In genomic region chrX:7422691-7423111, GRCm38 (mm10) we compare ENCODE assay signal across 8 mouse cellular contexts. TPM values are rescaled to one million over a fixed set of nuclear protein-coding genes. Genes with fewer than 3 reads are reported as not detected.
DNase-seq lines count a peak whose midpoint lies in the region; ATAC-seq lines count a peak whose summit lies in the region.

No protein-coding gene starts in this region.

- H3K9me3 ChIP-seq in embryonic facial prominence, embryonic 11.5 days (replicated peaks; ENCODE audit: control insufficient read depth, low read length), result no peaks in the 10 kb centered on the region
- H3K9me3 ChIP-seq in limb, embryonic 13.5 days, result no peaks in the 10 kb centered on the region
- H3K9me3 ChIP-seq in midbrain, embryonic 15.5 days, result no peaks in the 10 kb centered on the region

- 11% methylated on average over 26 of the region's 26 CpGs for WGBS in embryonic facial prominence, embryonic 11.5 days
- WGBS in limb, embryonic 13.5 days, result 26% methylated on average over 24 of the region's 26 CpGs
- 20% methylated on average over 26 of the region's 26 CpGs for WGBS in midbrain, embryonic 15.5 days

- no peak overlapping the region for H3K27ac ChIP-seq in embryonic facial prominence, embryonic 11.5 days (replicated peaks; ENCODE audit: low read depth, low read length)
- no peak overlapping the region for H3K27ac ChIP-seq in limb, embryonic 13.5 days
- H3K27ac ChIP-seq in midbrain, embryonic 15.5 days, result no peak overlapping the region

- ATAC-seq in embryonic facial prominence, embryonic 11.5 days (replicated peaks; ENCODE audit: insufficient number of reproducible peaks, low FRiP score, low TSS enrichment, low read depth), result no peak
- peak; percentile 64; the same call in 1 of the 2 replicates for ATAC-seq in limb, embryonic 13.5 days (ENCODE audit: low FRiP score, low read depth)
- peak; percentile 71; the same call in 1 of the 2 replicates for ATAC-seq in midbrain, embryonic 15.5 days (replicated peaks)

- peak; percentile 29 for DNase-seq in ovary, adult 18-20 months (ENCODE audit: low spot score)
- DNase-seq in ovary, postnatal 10 days (ENCODE audit: low spot score), result no peak
- peak; percentile 78 for DNase-seq in embryonic facial prominence, embryonic 11.5 days (ENCODE audit: low spot score)
- DNase-seq in heart, adult 8-10 months (ENCODE audit: low spot score), result peak; percentile 65
- peak; percentile 67 to 82 for DNase-seq in kidney, adult 8-10 months
- DNase-seq in spleen, postnatal 10 days (ENCODE audit: low spot score in 2 of 2), result peak; percentile 23 to 69

- H3K9ac ChIP-seq in embryonic facial prominence, embryonic 11.5 days (replicated peaks; ENCODE audit: low read length), result peak overlapping the region; percentile 51
- peak overlapping the region; percentile 60 for H3K9ac ChIP-seq in limb, embryonic 13.5 days
- no peak overlapping the region for H3K9ac ChIP-seq in midbrain, embryonic 15.5 days

- H3K27me3 ChIP-seq in embryonic facial prominence, embryonic 11.5 days (ENCODE audit: control insufficient read depth, insufficient read depth, low read length), result no peaks in the 10 kb centered on the region
- H3K27me3 ChIP-seq in limb, embryonic 13.5 days, result no peaks in the 10 kb centered on the region
- no peaks in the 10 kb centered on the region for H3K27me3 ChIP-seq in midbrain, embryonic 15.5 days (replicated peaks)

- no peaks in the 10 kb centered on the region for H3K36me3 ChIP-seq in embryonic facial prominence, embryonic 11.5 days (replicated peaks; ENCODE audit: control insufficient read depth, insufficient read depth, low read depth, low read length)
- H3K36me3 ChIP-seq in limb, embryonic 13.5 days, result no peaks in the 10 kb centered on the region
- no peaks in the 10 kb centered on the region for H3K36me3 ChIP-seq in midbrain, embryonic 15.5 days (replicated peaks)

- H3K4me2 ChIP-seq in embryonic facial prominence, embryonic 11.5 days (ENCODE audit: low read depth, low read length), result peak overlapping the region; percentile 44
- H3K4me2 ChIP-seq in limb, embryonic 13.5 days (replicated peaks), result peak overlapping the region; percentile 62
- peak overlapping the region; percentile 71 for H3K4me2 ChIP-seq in midbrain, embryonic 15.5 days

- peak overlapping the region; percentile 41 for H3K4me3 ChIP-seq in embryonic facial prominence, embryonic 11.5 days (ENCODE audit: low read depth, low read length)
- H3K4me3 ChIP-seq in limb, embryonic 13.5 days, result peak overlapping the region; percentile 51
- H3K4me3 ChIP-seq in midbrain, embryonic 15.5 days, result peak overlapping the region; percentile 41

- H3K4me1 ChIP-seq in embryonic facial prominence, embryonic 11.5 days (ENCODE audit: control insufficient read depth, insufficient read depth, low read length), result no peaks in the 10 kb centered on the region
- no peaks in the 10 kb centered on the region for H3K4me1 ChIP-seq in limb, embryonic 13.5 days
- H3K4me1 ChIP-seq in midbrain, embryonic 15.5 days, result no peaks in the 10 kb centered on the region

RNA-seq across cellular contexts. Expression of gene Usp27x, which starts 47.1 kb away (rescaled TPM):
- 0.54 and 0.74 TPM in 2 replicates for polyA plus RNA-seq in embryonic facial prominence, embryonic 11.5 days (2014; fragmentation: Nextera tagmentation; extraction: Ambion mirVana)
- under 1 TPM; 0.34 to 0.63 (median 0.63) TPM for total RNA-seq in heart, adult 8-10 months (2022)
- 0.99 and 1.0 TPM in 2 replicates for polyA plus RNA-seq in limb, embryonic 13.5 days (2015; fragmentation: Nextera tagmentation; extraction: Ambion mirVana)
- 2.8 and 3.7 TPM in 2 replicates for polyA plus RNA-seq in midbrain, embryonic 15.5 days (2015; fragmentation: Nextera tagmentation; extraction: Ambion mirVana)
